In genomic region chr4:46649161-46649560, GRCm38 (mm10) we compare ENCODE assay signal across 9 mouse cellular contexts. TPM values are rescaled to one million over a fixed set of nuclear protein-coding genes. Genes with fewer than 3 reads are reported as not detected.
DNase-seq lines count a peak whose midpoint lies in the region; ATAC-seq and TF ChIP-seq lines count a peak whose summit lies in the region.
"Had no signal": no experiment of that assay in that cellular context is flagged by ENCODE, and none has a peak within 500 bp of the region (broad histone marks: within the 10 kb centered on the region; RNA-seq: fewer than 3 reads in every experiment).

No protein-coding gene starts in this region.

- no peaks in the 10 kb centered on the region for H3K4me1 ChIP-seq in lung, embryonic 14.5 days (ENCODE audit: insufficient read depth)
- H3K4me1 ChIP-seq in embryonic facial prominence, embryonic 15.5 days: peaks cover 17% of the 10 kb centered on the region
- H3K4me1 ChIP-seq in intestine, postnatal 0 days (replicated peaks; ENCODE audit: control insufficient read depth, insufficient read depth, low read length): peaks cover 8% of the 10 kb centered on the region; the same call in 1 of the 2 replicates
- H3K4me1 ChIP-seq in neural tube, embryonic 15.5 days: peaks cover 17% of the 10 kb centered on the region

- H3K27me3 ChIP-seq in lung, embryonic 14.5 days (ENCODE audit: insufficient read depth, low read length): peaks cover 16% of the 10 kb centered on the region; the same call in 1 of the 2 replicates
- H3K27me3 ChIP-seq in embryonic facial prominence, embryonic 15.5 days: peaks cover 26% of the 10 kb centered on the region
- H3K27me3 ChIP-seq in intestine, postnatal 0 days (replicated peaks; ENCODE audit: control insufficient read depth, insufficient read depth, low read length): 0 out of 2 replicates have a peak, but pooled peaks cover 4% of the 10 kb centered on the region
- peaks cover 39% of the 10 kb centered on the region for H3K27me3 ChIP-seq in neural tube, embryonic 15.5 days (replicated peaks)

- H3K4me3 ChIP-seq in lung, embryonic 14.5 days (ENCODE audit: low read depth, low read length): peak overlapping the region; percentile 59
- H3K4me3 ChIP-seq in embryonic facial prominence, embryonic 15.5 days (replicated peaks): peak overlapping the region; percentile 81
- peak overlapping the region; percentile 75 for H3K4me3 ChIP-seq in intestine, postnatal 0 days (ENCODE audit: low read depth, low read length)
- H3K4me3 ChIP-seq in neural tube, embryonic 15.5 days (replicated peaks): peak overlapping the region; percentile 82

- WGBS in lung, embryonic 14.5 days: 22% methylated on average over 4 of the region's 4 CpGs
- WGBS in embryonic facial prominence, embryonic 15.5 days: 51% methylated on average over 4 of the region's 4 CpGs
- WGBS in intestine, postnatal 0 days: 31% methylated on average over 4 of the region's 4 CpGs
- 64% methylated on average over 4 of the region's 4 CpGs for WGBS in neural tube, embryonic 15.5 days

- H3K36me3 ChIP-seq in lung, embryonic 14.5 days (ENCODE audit: insufficient read depth): no peaks in the 10 kb centered on the region
- H3K36me3 ChIP-seq in embryonic facial prominence, embryonic 15.5 days: no peaks in the 10 kb centered on the region
- no peaks in the 10 kb centered on the region; the same call in 1 of the 2 replicates for H3K36me3 ChIP-seq in intestine, postnatal 0 days (ENCODE audit: control insufficient read depth, insufficient read depth)
- H3K36me3 ChIP-seq in neural tube, embryonic 15.5 days: no peaks in the 10 kb centered on the region

- H3K9ac ChIP-seq in lung, embryonic 14.5 days: no peak overlapping the region
- H3K9ac ChIP-seq in embryonic facial prominence, embryonic 15.5 days: 0 out of 2 replicates have a peak overlapping the region, but pooled peaks have one; percentile 23
- peak overlapping the region; percentile 83; the same call in 1 of the 2 replicates for H3K9ac ChIP-seq in intestine, postnatal 0 days (ENCODE audit: low read depth, low read length)
- H3K9ac ChIP-seq in neural tube, embryonic 15.5 days (replicated peaks): peak overlapping the region; percentile 62

- TF ChIP-seq CTCF in lung, embryonic 14.5 days (IDR thresholded peaks at IDR 0.05; ENCODE audit: low read depth): no peak
- no peak for TF ChIP-seq CTCF in intestine, postnatal 0 days (IDR thresholded peaks at IDR 0.05; ENCODE audit: low read depth)

- H3K27ac ChIP-seq in lung, embryonic 14.5 days (ENCODE audit: low read depth): no peak overlapping the region
- no peak overlapping the region for H3K27ac ChIP-seq in embryonic facial prominence, embryonic 15.5 days (replicated peaks)
- peak overlapping the region; percentile 87; the same call in 1 of the 2 replicates for H3K27ac ChIP-seq in intestine, postnatal 0 days (ENCODE audit: low read depth, low read length)
- H3K27ac ChIP-seq in neural tube, embryonic 15.5 days (replicated peaks): no peak overlapping the region

- H3K9me3 ChIP-seq in lung, embryonic 14.5 days (ENCODE audit: low read depth, low read length): no peaks in the 10 kb centered on the region
- no peaks in the 10 kb centered on the region for H3K9me3 ChIP-seq in embryonic facial prominence, embryonic 15.5 days (replicated peaks)
- H3K9me3 ChIP-seq in intestine, postnatal 0 days (ENCODE audit: control insufficient read depth): no peaks in the 10 kb centered on the region
- H3K9me3 ChIP-seq in neural tube, embryonic 15.5 days (replicated peaks): no peaks in the 10 kb centered on the region

- H3K4me2 ChIP-seq in lung, embryonic 14.5 days: peak overlapping the region; percentile 78
- peak overlapping the region; percentile 97 for H3K4me2 ChIP-seq in embryonic facial prominence, embryonic 15.5 days (replicated peaks)
- H3K4me2 ChIP-seq in intestine, postnatal 0 days (replicated peaks; ENCODE audit: low read depth): peak overlapping the region; percentile 91
- peak overlapping the region; percentile 91 for H3K4me2 ChIP-seq in neural tube, embryonic 15.5 days

- ATAC-seq in lung, embryonic 14.5 days (ENCODE audit: insufficient read depth): no peak
- no peak for ATAC-seq in embryonic facial prominence, embryonic 15.5 days (ENCODE audit: insufficient number of reproducible peaks, low FRiP score, low TSS enrichment, low read depth)
- 0 out of 2 replicates have a peak, but pooled peaks have one; percentile 25 for ATAC-seq in intestine, postnatal 0 days
- no peak for ATAC-seq in neural tube, embryonic 15.5 days (ENCODE audit: low FRiP score)
- ATAC-seq in erythroblast, adult 5-6 weeks (replicated peaks; ENCODE audit: low FRiP score, poor library complexity, severe bottlenecking): no peak

- DNase-seq in lung, embryonic 14.5 days: no peak
- no peak for DNase-seq in lung, postnatal 4 days
- no peak for DNase-seq in cerebellum, postnatal 14 days
- no peak for DNase-seq in B cell, adult 2 months
- DNase-seq: layer of hippocampus, adult 9-11 months had no signal

RNA-seq across cellular contexts. Expression of gene Tbc1d2, which starts 0.8 kb away (rescaled TPM):
- polyA plus RNA-seq in lung, embryonic 14.5 days (2014; fragmentation: Nextera tagmentation; extraction: Ambion mirVana): 3.2 and 3.5 TPM in 2 replicates
- polyA plus RNA-seq in embryonic facial prominence, embryonic 15.5 days (2015; fragmentation: Nextera tagmentation; extraction: Ambion mirVana): 2.2 and 2.9 TPM in 2 replicates
- 5.1 and 5.2 TPM in 2 replicates for polyA plus RNA-seq in intestine, postnatal 0 days (2015; fragmentation: Nextera tagmentation; extraction: Ambion mirVana)
- polyA plus RNA-seq in neural tube, embryonic 15.5 days (2015; fragmentation: Nextera tagmentation; extraction: Ambion mirVana): 0.73 and 1.7 TPM in 2 replicates
- total RNA-seq in erythroblast, adult 5-6 weeks (2015; ENCODE audit: low replicate concordance): 0.84 and 1.5 TPM in 2 replicates
- total RNA-seq in erythroblast, adult 5-6 weeks (2017; ENCODE audit: low replicate concordance): 3.2 and 3.9 TPM in 2 replicates

RNA-seq across cellular contexts. Expression of gene Coro2a, which starts 47.2 kb away (rescaled TPM):
- 2.6 and 3.3 TPM in 2 replicates for polyA plus RNA-seq in lung, embryonic 14.5 days (2014; fragmentation: Nextera tagmentation; extraction: Ambion mirVana)
- 4.9 and 6.8 TPM in 2 replicates for polyA plus RNA-seq in embryonic facial prominence, embryonic 15.5 days (2015; fragmentation: Nextera tagmentation; extraction: Ambion mirVana)
- polyA plus RNA-seq in intestine, postnatal 0 days (2015; fragmentation: Nextera tagmentation; extraction: Ambion mirVana): 53.0 and 59.7 TPM in 2 replicates
- polyA plus RNA-seq in neural tube, embryonic 15.5 days (2015; fragmentation: Nextera tagmentation; extraction: Ambion mirVana): 9.8 and 18.7 TPM in 2 replicates
- total RNA-seq in erythroblast, adult 5-6 weeks (2015; ENCODE audit: low replicate concordance): 6.7 and 18.6 TPM in 2 replicates
- 4.3 and 5.6 TPM in 2 replicates for total RNA-seq in erythroblast, adult 5-6 weeks (2017; ENCODE audit: low replicate concordance)
